ENCODE assay signal across 8 mouse cellular contexts in genomic region chr11:87736647-87737134, GRCm38 (mm10). TPM values are rescaled to one million over a fixed set of nuclear protein-coding genes. Genes with fewer than 3 reads are reported as not detected.
DNase-seq lines count a peak whose midpoint lies in the region; ATAC-seq and TF ChIP-seq lines count a peak whose summit lies in the region.

No protein-coding gene starts in this region.

- peak; percentile 41 for DNase-seq in ES-E14 (ENCODE audit: low read depth, low spot score)
- DNase-seq in c-Kit-positive CD71-positive TER-119-positive erythroid progenitor cells, embryonic 14.5 days (ENCODE audit: low spot score), result peak; percentile 86
- peak; percentile 74 for DNase-seq in forebrain, embryonic 14.5 days (ENCODE audit: low spot score)
- peak; percentile 36 for DNase-seq in heart, postnatal 25 days (ENCODE audit: low spot score)
- DNase-seq in large intestine, adult 2 months (ENCODE audit: low read depth, low spot score), result peak; percentile 40
- peak; percentile 81 for DNase-seq in lung, postnatal 10 days
- DNase-seq in ovary, postnatal 10 days (ENCODE audit: low spot score), result peak; percentile 51
- DNase-seq in thymus, postnatal 10 days (ENCODE audit: low spot score in 2 of 2), result peak; percentile 74 to 78

- no peaks in the 10 kb centered on the region for H3K9me3 ChIP-seq in ES-E14 (ENCODE audit: control insufficient read depth, insufficient read depth, low read depth, low read length)
- no peaks in the 10 kb centered on the region for H3K9me3 ChIP-seq in forebrain, embryonic 14.5 days (replicated peaks; ENCODE audit: control insufficient read depth, low read length)

- peaks cover 8% of the 10 kb centered on the region for H3K36me3 ChIP-seq in ES-E14 (ENCODE audit: control insufficient read depth, insufficient read depth, low read length, poor library complexity, severe bottlenecking)
- H3K36me3 ChIP-seq in forebrain, embryonic 14.5 days (ENCODE audit: control insufficient read depth, insufficient read depth, low read length), result peaks cover 22% of the 10 kb centered on the region

- no peaks in the 10 kb centered on the region for H3K27me3 ChIP-seq in forebrain, embryonic 14.5 days (replicated peaks; ENCODE audit: control insufficient read depth, insufficient read depth, low read length)

- peak overlapping the region; percentile 76 for H3K4me2 ChIP-seq in forebrain, embryonic 14.5 days (ENCODE audit: low read length)

- H3K9ac ChIP-seq in ES-E14 (ENCODE audit: insufficient read depth, low read depth, low read length, poor library complexity, severe bottlenecking), result peak overlapping the region; percentile 71
- peak overlapping the region; percentile 67 for H3K9ac ChIP-seq in forebrain, embryonic 14.5 days (ENCODE audit: low read length)

- peaks cover 0 to 3% of the 10 kb centered on the region in 2 experiments; a peak in 1 of 4 replicates for H3K4me1 ChIP-seq in ES-E14 (ENCODE audit: control insufficient read depth in 2 of 2, insufficient read depth in 2 of 2, low read length in 2 of 2, poor library complexity in 1 of 2)
- H3K4me1 ChIP-seq in forebrain, embryonic 14.5 days (ENCODE audit: control insufficient read depth, insufficient read depth, low read length), result peaks cover 3% of the 10 kb centered on the region; the same call in 1 of the 2 replicates

- in situ Hi-C loops in ES-E14 (cut with MboI; ENCODE audit: low sequenced_read_pairs in 2 of 2, unreplicated experiment in 2 of 2), result no loop called here

- intact Hi-C loops in heart, postnatal 25 days (cut with DNase I), result no loop called here

- no peak overlapping the region; the same call in 1 of the 2 replicates for H3K27ac ChIP-seq in ES-E14 (ENCODE audit: insufficient read depth, low read depth, low read length, poor library complexity, severe bottlenecking)
- H3K27ac ChIP-seq in forebrain, embryonic 14.5 days (ENCODE audit: low read depth, low read length), result peak overlapping the region; percentile 62

- ATAC-seq in forebrain, embryonic 14.5 days, result peak; percentile 75

- peak overlapping the region; percentile 55 to 58 for H3K4me3 ChIP-seq in ES-E14 (ENCODE audit: insufficient read depth in 1 of 2, low read depth in 1 of 2, low read length in 2 of 2, poor library complexity in 1 of 2, severe bottlenecking in 1 of 2)
- H3K4me3 ChIP-seq in forebrain, embryonic 14.5 days (ENCODE audit: low read depth, low read length), result peak overlapping the region; percentile 75

- 1% methylated on average over 31 of the region's 31 CpGs for WGBS in forebrain, embryonic 14.5 days
- WGBS in large intestine, adult 2 months, result under 1% methylated on average over 31 of the region's 31 CpGs

TF ChIP-seq in ES-E14, 5 proteins besides CTCF, POLR2A, EP300 and RAD21:
- no peak for TF ChIP-seq ZNF384 (IDR thresholded peaks at IDR 0.05; ENCODE audit: low read depth, low read length)
- TF ChIP-seq ZC3H11A (IDR thresholded peaks at IDR 0.05; ENCODE audit: borderline replicate concordance, low read depth, low read length), result no peak
- no peak for TF ChIP-seq MAFK (IDR thresholded peaks at IDR 0.05; ENCODE audit: insufficient read depth, low read depth, low read length)
- no peak for TF ChIP-seq CHD2 (IDR thresholded peaks at IDR 0.05; ENCODE audit: low read depth, low read length)
- TF ChIP-seq HCFC1 (IDR thresholded peaks at IDR 0.05; ENCODE audit: borderline replicate concordance, insufficient read depth, low read length), result no peak

RNA-seq across cellular contexts. Expression of gene Supt4a, which starts 0.7 kb away (rescaled TPM):
- total RNA-seq in ES-E14 (2012; rRNA removed), result 178 and 220 TPM in 2 replicates
- 160 and 203 TPM in 2 replicates for polyA plus RNA-seq in forebrain, embryonic 14.5 days (2014; fragmentation: Nextera tagmentation; extraction: Ambion mirVana)
- 10 to 100 TPM; 42.9 to 46.7 TPM for total RNA-seq in heart, postnatal 25 days (2021)
- 67.4 and 76.6 TPM in 2 replicates for polyA plus RNA-seq in large intestine, adult 2 months (2012; rRNA removed)

RNA-seq across cellular contexts. Expression of gene Tspoap1, which starts 23.6 kb away (rescaled TPM):
- 1.8 and 5.2 TPM in 2 replicates for total RNA-seq in ES-E14 (2012; rRNA removed)
- 13.5 and 20.2 TPM in 2 replicates for polyA plus RNA-seq in forebrain, embryonic 14.5 days (2014; fragmentation: Nextera tagmentation; extraction: Ambion mirVana)
- total RNA-seq in heart, postnatal 25 days (2021), result under 1 TPM; 0.14 to 0.42 TPM
- polyA plus RNA-seq in large intestine, adult 2 months (2012; rRNA removed), result 0.81 and 1.0 TPM in 2 replicates

RNA-seq across cellular contexts. Expression of gene Mpo, which starts 56.7 kb away (rescaled TPM):
- not detected in 2 replicates for total RNA-seq in ES-E14 (2012; rRNA removed)
- polyA plus RNA-seq in forebrain, embryonic 14.5 days (2014; fragmentation: Nextera tagmentation; extraction: Ambion mirVana), result 0.22 and 0.23 TPM in 2 replicates
- total RNA-seq in heart, postnatal 25 days (2021), result not detected
- polyA plus RNA-seq in large intestine, adult 2 months (2012; rRNA removed), result 0.06 and 0.08 TPM in 2 replicates

Comparison
In these comparisons a context has a peak if more than half of its experiments do, and no peak if none do; other contexts are left out.
1. DNase-seq: peak in every context shown above with its lines; median percentile 86 in c-Kit-positive CD71-positive TER-119-positive erythroid progenitor cells, embryonic 14.5 days; 81 in lung, postnatal 10 days; 76 in thymus, postnatal 10 days; 74 in forebrain, embryonic 14.5 days; 51 in ovary, postnatal 10 days; 41 in ES-E14; 40 in large intestine, adult 2 months; 36 in heart, postnatal 25 days.